Mouse (Mus musculus): ENCODE measurements around the gene Kif5c.

DNA sequence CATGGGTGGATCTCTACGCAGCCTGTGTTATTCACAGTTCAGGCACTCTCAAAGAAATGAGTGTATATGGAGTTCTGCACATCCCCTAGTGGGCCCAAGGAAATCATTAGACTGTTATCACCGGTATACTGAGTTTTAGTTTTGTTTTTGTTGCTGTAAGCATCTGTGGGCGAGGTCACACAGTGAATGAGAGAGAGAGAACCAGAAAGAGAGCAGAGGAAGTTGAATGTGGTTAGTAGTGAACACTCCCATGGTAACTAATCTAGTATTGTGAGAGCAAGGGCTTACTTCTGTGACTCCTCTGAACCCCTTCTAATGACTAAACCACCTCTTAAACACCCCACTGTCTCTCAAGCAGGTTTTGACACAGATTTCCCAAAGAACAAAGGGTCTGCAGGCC, 2.3 kb upstream of the Kif5c start:
- TF ChIP-seq POLR2A (IDR thresholded peaks at IDR 0.05; ENCODE audit: low read depth, low read length) (no peak), CTCF (IDR thresholded peaks at IDR 0.05; ENCODE audit: borderline replicate concordance, insufficient read depth, low read length) (no peak)
